13 mouse cellular contexts compared by ENCODE assay signal in the genomic region with DNA sequence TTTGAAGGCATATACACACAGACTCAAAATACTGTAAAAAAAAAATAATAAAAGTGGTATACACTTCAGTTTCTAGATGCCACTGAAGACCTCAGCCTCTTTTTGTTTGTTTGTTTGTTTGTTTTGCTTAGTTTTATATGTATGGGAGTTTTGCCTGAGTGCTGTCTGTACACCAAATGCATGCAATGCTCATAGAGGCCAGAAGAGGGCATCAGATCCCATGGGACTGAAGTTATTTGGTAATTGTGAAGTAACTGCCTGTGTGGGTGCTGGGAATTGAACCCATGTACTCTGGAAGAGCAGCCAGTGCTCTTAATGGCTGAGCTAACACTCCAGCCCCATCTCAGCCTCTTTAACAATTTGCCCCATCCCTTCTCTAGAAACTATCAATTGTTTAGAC. TPM values are rescaled to one million over a fixed set of nuclear protein-coding genes. Genes with fewer than 3 reads are reported as not detected.
A peak's percentile ranks its signal among the peaks of the same experiment; 100 is the strongest.
DNase-seq lines count a peak whose midpoint lies in the region; ATAC-seq lines count a peak whose summit lies in the region.
"Had no signal": no experiment of that assay in that cellular context is flagged by ENCODE, and none has a peak within 500 bp of the region (broad histone marks: within the 10 kb centered on the region; RNA-seq: fewer than 3 reads in every experiment).

No protein-coding gene starts in this region.

- H3K4me1 ChIP-seq in limb, embryonic 11.5 days (ENCODE audit: control insufficient read depth, insufficient read depth, low read length), result peaks cover 8% of the 10 kb centered on the region
- H3K4me1 ChIP-seq in limb, embryonic 10.5 days, result peaks cover 20% of the 10 kb centered on the region
- H3K4me1 ChIP-seq in liver, embryonic 13.5 days (replicated peaks), result peaks cover 63% of the 10 kb centered on the region
- peaks cover 5% of the 10 kb centered on the region; the same call in 1 of the 2 replicates for H3K4me1 ChIP-seq in forebrain, embryonic 11.5 days (replicated peaks; ENCODE audit: control insufficient read depth, insufficient read depth, low read length)

- no peak overlapping the region for H3K4me3 ChIP-seq in limb, embryonic 11.5 days (ENCODE audit: low read depth, low read length)
- no peak overlapping the region for H3K4me3 ChIP-seq in limb, embryonic 10.5 days
- no peak overlapping the region for H3K4me3 ChIP-seq in liver, embryonic 13.5 days (replicated peaks)
- H3K4me3 ChIP-seq in forebrain, embryonic 11.5 days (ENCODE audit: low read depth, low read length), result no peak overlapping the region
- H3K4me3 ChIP-seq: embryonic facial prominence, embryonic 12.5 days; hindbrain, embryonic 10.5 days had no signal

- no peak overlapping the region for H3K4me2 ChIP-seq in limb, embryonic 11.5 days (ENCODE audit: low read depth, severe bottlenecking)
- H3K4me2 ChIP-seq in liver, embryonic 13.5 days, result no peak overlapping the region
- no peak overlapping the region for H3K4me2 ChIP-seq in forebrain, embryonic 11.5 days (ENCODE audit: low read depth, low read length, severe bottlenecking)
- H3K4me2 ChIP-seq: embryonic facial prominence, embryonic 12.5 days had no signal

- peaks cover 24% of the 10 kb centered on the region for H3K27me3 ChIP-seq in limb, embryonic 11.5 days (ENCODE audit: control insufficient read depth, insufficient read depth, low read length)
- peaks cover 46% of the 10 kb centered on the region for H3K27me3 ChIP-seq in limb, embryonic 10.5 days (ENCODE audit: low read depth, poor library complexity, severe bottlenecking)
- H3K27me3 ChIP-seq in liver, embryonic 13.5 days, result no peaks in the 10 kb centered on the region
- H3K27me3 ChIP-seq in forebrain, embryonic 11.5 days (ENCODE audit: control insufficient read depth, insufficient read depth, low read length), result peaks cover 2% of the 10 kb centered on the region

- H3K36me3 ChIP-seq in limb, embryonic 11.5 days (ENCODE audit: control insufficient read depth, insufficient read depth, low read length), result no peaks in the 10 kb centered on the region
- H3K36me3 ChIP-seq in limb, embryonic 10.5 days, result no peaks in the 10 kb centered on the region
- peaks cover 21% of the 10 kb centered on the region for H3K36me3 ChIP-seq in liver, embryonic 13.5 days
- H3K36me3 ChIP-seq in forebrain, embryonic 11.5 days (ENCODE audit: control insufficient read depth, insufficient read depth, low read length), result no peaks in the 10 kb centered on the region
- H3K36me3 ChIP-seq: embryonic facial prominence, embryonic 12.5 days; hindbrain, embryonic 10.5 days had no signal

- no peak overlapping the region for H3K9ac ChIP-seq in limb, embryonic 11.5 days (ENCODE audit: low read length)
- H3K9ac ChIP-seq in liver, embryonic 13.5 days, result no peak overlapping the region
- no peak overlapping the region for H3K9ac ChIP-seq in forebrain, embryonic 11.5 days (ENCODE audit: low read length)
- H3K9ac ChIP-seq: embryonic facial prominence, embryonic 12.5 days had no signal

- DNase-seq in adrenal gland, postnatal 14 days, result peak; percentile 24
- no peak for DNase-seq in adrenal gland, postnatal 10 days
- peak; percentile 32 for DNase-seq in limb, embryonic 11.5 days (ENCODE audit: low spot score)
- no peak for DNase-seq in limb, embryonic 10.5 days (ENCODE audit: low spot score)
- peak; percentile 66 for DNase-seq in ES-CJ7 (ENCODE audit: low read depth, low spot score)
- peak; percentile 34 for DNase-seq in liver, embryonic 13.5 days
- no peak for DNase-seq in spleen, postnatal 14 days (ENCODE audit: low spot score in 2 of 2)
- no peak for DNase-seq in forebrain, embryonic 11.5 days (ENCODE audit: low spot score)
- DNase-seq: adrenal gland, adult 8-10 months had no signal

- no peak overlapping the region for H3K27ac ChIP-seq in limb, embryonic 11.5 days (replicated peaks; ENCODE audit: low read depth, low read length)
- no peak overlapping the region for H3K27ac ChIP-seq in limb, embryonic 10.5 days
- no peak overlapping the region for H3K27ac ChIP-seq in liver, embryonic 13.5 days
- H3K27ac ChIP-seq in forebrain, embryonic 11.5 days (ENCODE audit: low read depth, low read length), result no peak overlapping the region
- H3K27ac ChIP-seq: embryonic facial prominence, embryonic 12.5 days; hindbrain, embryonic 10.5 days had no signal

- ATAC-seq in limb, embryonic 11.5 days (ENCODE audit: insufficient number of reproducible peaks, low FRiP score, low TSS enrichment, low read depth), result no peak
- no peak for ATAC-seq in liver, embryonic 13.5 days (ENCODE audit: low read depth)
- no peak for ATAC-seq in forebrain, embryonic 11.5 days (replicated peaks; ENCODE audit: low FRiP score)

- no peaks in the 10 kb centered on the region for H3K9me3 ChIP-seq in limb, embryonic 11.5 days (ENCODE audit: control insufficient read depth, low read length)
- H3K9me3 ChIP-seq in limb, embryonic 10.5 days (replicated peaks), result no peaks in the 10 kb centered on the region
- no peaks in the 10 kb centered on the region for H3K9me3 ChIP-seq in liver, embryonic 13.5 days (replicated peaks)
- H3K9me3 ChIP-seq in forebrain, embryonic 11.5 days (ENCODE audit: control insufficient read depth, low read length), result no peaks in the 10 kb centered on the region
- H3K9me3 ChIP-seq: embryonic facial prominence, embryonic 12.5 days; hindbrain, embryonic 10.5 days had no signal

RNA-seq across cellular contexts. Expression of a gene that starts 2.6 kb away (rescaled TPM):
- 31.4 and 33.0 TPM in 2 replicates for total RNA-seq in adrenal gland, postnatal 14 days (2021)
- 10 to 100 TPM; 28.6 to 32.6 TPM for total RNA-seq in adrenal gland, postnatal 10 days (2021)
- 9.1 and 9.6 TPM in 2 replicates for polyA plus RNA-seq in limb, embryonic 11.5 days (2014; fragmentation: Nextera tagmentation; extraction: Ambion mirVana)
- polyA plus RNA-seq in limb, embryonic 10.5 days (2016; fragmentation: Nextera tagmentation; extraction: Ambion mirVana), result 12.7 and 27.4 TPM in 2 replicates
- polyA plus RNA-seq in liver, embryonic 13.5 days (2015; fragmentation: Nextera tagmentation; extraction: Ambion mirVana), result 327 and 398 TPM in 2 replicates
- polyA plus RNA-seq in forebrain, embryonic 11.5 days (2014; fragmentation: Nextera tagmentation; extraction: Ambion mirVana), result 10.2 and 10.5 TPM in 2 replicates

RNA-seq across cellular contexts. Expression of a gene that starts 13.8 kb away (rescaled TPM):
- not detected in 2 replicates for total RNA-seq in adrenal gland, postnatal 14 days (2021)
- not detected for total RNA-seq in adrenal gland, postnatal 10 days (2021)
- not detected in 2 replicates for polyA plus RNA-seq in limb, embryonic 11.5 days (2014; fragmentation: Nextera tagmentation; extraction: Ambion mirVana)
- polyA plus RNA-seq in limb, embryonic 10.5 days (2016; fragmentation: Nextera tagmentation; extraction: Ambion mirVana), result not detected in 2 replicates
- 0.07 TPM in 1 of 2 replicates, not detected in the other for polyA plus RNA-seq in liver, embryonic 13.5 days (2015; fragmentation: Nextera tagmentation; extraction: Ambion mirVana)
- polyA plus RNA-seq in forebrain, embryonic 11.5 days (2014; fragmentation: Nextera tagmentation; extraction: Ambion mirVana), result not detected in 2 replicates
- total RNA-seq: adrenal gland, adult 8-10 months had no signal
- polyA plus RNA-seq: C2C12; embryonic facial prominence, embryonic 12.5 days; hindbrain, embryonic 10.5 days; neural tube, embryonic 11.5 days had no signal

RNA-seq across cellular contexts. Expression of a gene that starts 17.1 kb away (rescaled TPM):
- total RNA-seq in adrenal gland, postnatal 14 days (2021), result 39.8 and 44.3 TPM in 2 replicates
- total RNA-seq in adrenal gland, postnatal 10 days (2021), result 10 to 100 TPM; 40.7 to 43.3 TPM
- 14.9 and 16.0 TPM in 2 replicates for polyA plus RNA-seq in limb, embryonic 11.5 days (2014; fragmentation: Nextera tagmentation; extraction: Ambion mirVana)
- 28.3 and 32.2 TPM in 2 replicates for polyA plus RNA-seq in limb, embryonic 10.5 days (2016; fragmentation: Nextera tagmentation; extraction: Ambion mirVana)
- polyA plus RNA-seq in liver, embryonic 13.5 days (2015; fragmentation: Nextera tagmentation; extraction: Ambion mirVana), result 19.1 and 20.3 TPM in 2 replicates
- polyA plus RNA-seq in forebrain, embryonic 11.5 days (2014; fragmentation: Nextera tagmentation; extraction: Ambion mirVana), result 12.3 and 19.2 TPM in 2 replicates

RNA-seq across cellular contexts. Expression of a gene that starts 53.7 kb away (rescaled TPM):
- 22.3 and 24.8 TPM in 2 replicates for total RNA-seq in adrenal gland, postnatal 14 days (2021)
- total RNA-seq in adrenal gland, postnatal 10 days (2021), result 10 to 100 TPM; 18.0 to 19.0 TPM
- polyA plus RNA-seq in limb, embryonic 11.5 days (2014; fragmentation: Nextera tagmentation; extraction: Ambion mirVana), result 19.3 and 19.7 TPM in 2 replicates
- 21.0 and 22.3 TPM in 2 replicates for polyA plus RNA-seq in limb, embryonic 10.5 days (2016; fragmentation: Nextera tagmentation; extraction: Ambion mirVana)
- polyA plus RNA-seq in liver, embryonic 13.5 days (2015; fragmentation: Nextera tagmentation; extraction: Ambion mirVana), result 6.3 and 8.7 TPM in 2 replicates
- polyA plus RNA-seq in forebrain, embryonic 11.5 days (2014; fragmentation: Nextera tagmentation; extraction: Ambion mirVana), result 22.6 and 24.9 TPM in 2 replicates

RNA-seq across cellular contexts. Expression of a gene that starts 53.7 kb away (rescaled TPM):
- 4.3 and 7.4 TPM in 2 replicates for total RNA-seq in adrenal gland, postnatal 14 days (2021)
- total RNA-seq in adrenal gland, postnatal 10 days (2021), result 1 to 10 TPM; 5.2 to 8.0 TPM
- polyA plus RNA-seq in limb, embryonic 11.5 days (2014; fragmentation: Nextera tagmentation; extraction: Ambion mirVana), result 12.8 and 14.1 TPM in 2 replicates
- polyA plus RNA-seq in limb, embryonic 10.5 days (2016; fragmentation: Nextera tagmentation; extraction: Ambion mirVana), result 14.8 TPM in 2 replicates
- 11.0 and 11.1 TPM in 2 replicates for polyA plus RNA-seq in liver, embryonic 13.5 days (2015; fragmentation: Nextera tagmentation; extraction: Ambion mirVana)
- 13.0 and 14.1 TPM in 2 replicates for polyA plus RNA-seq in forebrain, embryonic 11.5 days (2014; fragmentation: Nextera tagmentation; extraction: Ambion mirVana)

Comparison
In these comparisons a context has a peak if more than half of its experiments do, and no peak if none do; other contexts are left out.
1. DNase-seq: peak in adrenal gland, postnatal 14 days (single experiment), limb, embryonic 11.5 days (single experiment), ES-CJ7 (single experiment) and liver, embryonic 13.5 days (single experiment); none in adrenal gland, postnatal 10 days (single experiment), limb, embryonic 10.5 days (single experiment), spleen, postnatal 14 days (0 of 2) and forebrain, embryonic 11.5 days (single experiment).
2. RNA of a gene that starts 2.6 kb away (polyA plus RNA-seq): 327 to 398 TPM in liver, embryonic 13.5 days; 12.7 to 27.4 TPM in limb, embryonic 10.5 days, 10.2 to 10.5 TPM in forebrain, embryonic 11.5 days and 9.1 to 9.6 TPM in limb, embryonic 11.5 days; every median in the first group is over 10 times any median in the second.